Mouse (Mus musculus) brain, embryonic 14.5 days (tissue): Measurements from ENCODE around the gene Atxn7l2.

Experiments
- CTCF ChIP-seq: fragments of 200-500 bp; IDR thresholded peaks from 2 replicates; pipeline ENCODE4 v1.5.1; 2012; ENCODE audit warnings: inconsistent platforms, mild to moderate bottlenecking, moderate library complexity, borderline replicate concordance; ENCODE audit not compliant: insufficient read depth, insufficient read length; ENCODE audit errors: extremely low read depth
- POLR2A ChIP-seq: fragments of 200-500 bp; IDR thresholded peaks from 2 replicates; pipeline ENCODE4 v1.6.1; 2012; ENCODE audit warnings: mild to moderate bottlenecking, inconsistent platforms, borderline replicate concordance; ENCODE audit not compliant: poor library complexity, insufficient read depth, insufficient read length, severe bottlenecking; ENCODE audit errors: extremely low read depth

GRCm38 (mm10) chr3:108225711-108226557, 15.2 kb upstream of the Atxn7l2 start:
- TF ChIP-seq CTCF: no peak
- TF ChIP-seq POLR2A: no peak
